Comparison of ENCODE assay signal across 10 mouse cellular contexts in the genomic region with DNA sequence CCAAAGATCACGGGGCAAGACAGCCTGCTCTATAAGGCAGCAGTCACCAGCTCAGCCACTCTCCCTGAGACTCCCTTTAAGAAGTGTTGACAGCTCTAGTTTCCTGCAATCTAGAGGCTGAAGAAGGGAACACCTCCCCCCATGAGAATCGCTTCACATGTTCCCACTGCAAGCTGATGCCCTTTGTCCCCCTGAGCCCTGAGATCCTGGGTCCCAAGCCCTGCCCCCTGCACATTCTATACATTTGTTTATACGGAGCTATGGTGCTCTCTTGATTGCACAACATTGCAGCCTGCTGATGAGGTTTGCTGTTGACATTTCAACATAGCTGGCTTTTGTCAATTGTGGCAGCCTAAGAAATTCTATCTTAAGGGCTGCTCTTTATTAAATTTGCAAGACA.
DNase-seq lines count a peak whose midpoint lies in the region; ATAC-seq and TF ChIP-seq lines count a peak whose summit lies in the region.
"Had no signal": no experiment of that assay in that cellular context is flagged by ENCODE, and none has a peak within 500 bp of the region (broad histone marks: within the 10 kb centered on the region; RNA-seq: fewer than 3 reads in every experiment).

No protein-coding gene starts in this region.

- peak; percentile 50 for DNase-seq in hindbrain, embryonic 10.5 days (ENCODE audit: low spot score)
- DNase-seq in hindbrain, embryonic 14.5 days (ENCODE audit: low spot score), result no peak
- DNase-seq in MN1 (ENCODE audit: low spot score), result peak; percentile 14
- no peak for DNase-seq in liver, embryonic 13.5 days
- DNase-seq in ovary, postnatal 36 days (ENCODE audit: low spot score), result no peak
- no peak for DNase-seq in urinary bladder, postnatal 36 days (ENCODE audit: low spot score in 2 of 2)
- no peak for DNase-seq in gastrocnemius, adult 2 months
- DNase-seq: gastrocnemius, postnatal 14 days; kidney, postnatal 4 days had no signal

- H3K36me3 ChIP-seq in hindbrain, embryonic 10.5 days, result no peaks in the 10 kb centered on the region
- H3K36me3 ChIP-seq in hindbrain, embryonic 14.5 days (replicated peaks; ENCODE audit: control insufficient read depth, insufficient read depth), result no peaks in the 10 kb centered on the region
- no peaks in the 10 kb centered on the region for H3K36me3 ChIP-seq in embryonic facial prominence, embryonic 12.5 days
- H3K36me3 ChIP-seq in liver, embryonic 13.5 days, result no peaks in the 10 kb centered on the region

- H3K4me1 ChIP-seq in hindbrain, embryonic 10.5 days (replicated peaks), result peaks cover 50% of the 10 kb centered on the region
- peaks cover 32% of the 10 kb centered on the region for H3K4me1 ChIP-seq in hindbrain, embryonic 14.5 days (replicated peaks; ENCODE audit: control insufficient read depth, insufficient read depth, low read length)
- H3K4me1 ChIP-seq in embryonic facial prominence, embryonic 12.5 days, result peaks cover 30% of the 10 kb centered on the region
- 0 out of 2 replicates have a peak, but pooled peaks cover 4% of the 10 kb centered on the region for H3K4me1 ChIP-seq in liver, embryonic 13.5 days (replicated peaks)

- H3K4me3 ChIP-seq in hindbrain, embryonic 10.5 days, result no peak overlapping the region
- no peak overlapping the region for H3K4me3 ChIP-seq in hindbrain, embryonic 14.5 days (replicated peaks; ENCODE audit: low read length)
- H3K4me3 ChIP-seq in embryonic facial prominence, embryonic 12.5 days, result no peak overlapping the region
- no peak overlapping the region for H3K4me3 ChIP-seq in liver, embryonic 13.5 days (replicated peaks)
- H3K4me3 ChIP-seq in gastrocnemius, adult 2 months, result no peak overlapping the region

- TF ChIP-seq CTCF in gastrocnemius, adult 2 months (IDR thresholded peaks at IDR 0.05), result no peak

- ATAC-seq in hindbrain, embryonic 14.5 days (ENCODE audit: low FRiP score), result no peak
- ATAC-seq in embryonic facial prominence, embryonic 12.5 days (ENCODE audit: insufficient number of reproducible peaks, insufficient read depth, low FRiP score, low TSS enrichment), result peak; percentile 68; the same call in 1 of the 2 replicates
- ATAC-seq in liver, embryonic 13.5 days (ENCODE audit: low read depth), result peak; percentile 84

- peak overlapping the region; percentile 83 for H3K27ac ChIP-seq in hindbrain, embryonic 10.5 days
- H3K27ac ChIP-seq in hindbrain, embryonic 14.5 days, result no peak overlapping the region
- peak overlapping the region; percentile 54 for H3K27ac ChIP-seq in embryonic facial prominence, embryonic 12.5 days
- peak overlapping the region; percentile 50; the same call in 1 of the 2 replicates for H3K27ac ChIP-seq in liver, embryonic 13.5 days
- H3K27ac ChIP-seq in gastrocnemius, adult 2 months, result no peak overlapping the region

- intact Hi-C loops in gastrocnemius, adult 2 months (cut with DNase I), result no loop called here

- WGBS in hindbrain, embryonic 10.5 days, result 16% methylated on average over 3 of the region's 3 CpGs
- WGBS in hindbrain, embryonic 14.5 days, result 19% methylated on average over 3 of the region's 3 CpGs
- 18% methylated on average over 3 of the region's 3 CpGs for WGBS in embryonic facial prominence, embryonic 12.5 days
- 29% methylated on average over 3 of the region's 3 CpGs for WGBS in liver, embryonic 13.5 days (ENCODE audit: insufficient replicate concordance)

- H3K27me3 ChIP-seq in hindbrain, embryonic 10.5 days (ENCODE audit: insufficient read depth, poor library complexity, severe bottlenecking), result no peaks in the 10 kb centered on the region
- H3K27me3 ChIP-seq in hindbrain, embryonic 14.5 days (ENCODE audit: control insufficient read depth, insufficient read depth, low read length), result no peaks in the 10 kb centered on the region
- H3K27me3 ChIP-seq in embryonic facial prominence, embryonic 12.5 days, result no peaks in the 10 kb centered on the region
- no peaks in the 10 kb centered on the region for H3K27me3 ChIP-seq in liver, embryonic 13.5 days

- no peak overlapping the region for H3K9ac ChIP-seq in hindbrain, embryonic 14.5 days
- H3K9ac ChIP-seq in embryonic facial prominence, embryonic 12.5 days, result no peak overlapping the region; the same call in 1 of the 2 replicates
- H3K9ac ChIP-seq in liver, embryonic 13.5 days, result no peak overlapping the region

- no peak overlapping the region for H3K4me2 ChIP-seq in hindbrain, embryonic 14.5 days (replicated peaks)
- H3K4me2 ChIP-seq in embryonic facial prominence, embryonic 12.5 days (replicated peaks), result 0 out of 2 replicates have a peak overlapping the region, but pooled peaks have one; percentile 16
- H3K4me2 ChIP-seq in liver, embryonic 13.5 days, result 0 out of 2 replicates have a peak overlapping the region, but pooled peaks have one; percentile 12

- H3K9me3 ChIP-seq in hindbrain, embryonic 10.5 days, result no peaks in the 10 kb centered on the region
- no peaks in the 10 kb centered on the region for H3K9me3 ChIP-seq in hindbrain, embryonic 14.5 days (ENCODE audit: control insufficient read depth, low read length)
- no peaks in the 10 kb centered on the region for H3K9me3 ChIP-seq in embryonic facial prominence, embryonic 12.5 days
- no peaks in the 10 kb centered on the region for H3K9me3 ChIP-seq in liver, embryonic 13.5 days (replicated peaks)

Comparison
In these comparisons a context has a peak if more than half of its experiments do, and no peak if none do; other contexts are left out.
1. DNase-seq: peak in hindbrain, embryonic 10.5 days (single experiment) and MN1 (single experiment); none in hindbrain, embryonic 14.5 days (single experiment), liver, embryonic 13.5 days (single experiment), ovary, postnatal 36 days (single experiment), urinary bladder, postnatal 36 days (0 of 2) and gastrocnemius, adult 2 months (single experiment).
2. H3K27ac ChIP-seq: peak in hindbrain, embryonic 10.5 days (single experiment), embryonic facial prominence, embryonic 12.5 days (single experiment) and liver, embryonic 13.5 days (single experiment); none in hindbrain, embryonic 14.5 days (single experiment) and gastrocnemius, adult 2 months (single experiment).